Mouse (Mus musculus): ENCODE measurements around the gene Twf2.

GRCm38 (mm10) chr9:106237878-106238277 lies 35.0 kb downstream of the Twf2 start:
- TF ChIP-seq CTCF (IDR thresholded peaks at IDR 0.05; ENCODE audit: control insufficient read depth, insufficient read depth, insufficient replicate concordance, low read depth, low read length), result no peak
- TF ChIP-seq POLR2A (IDR thresholded peaks at IDR 0.05; ENCODE audit: control insufficient read depth, low read depth, low read length), result peak; percentile 10; the same call in 1 of the 2 replicates
